Mouse (Mus musculus) layer of hippocampus, postnatal 25 days (tissue): Measurements from ENCODE around the gene Zfp114. TPM values are rescaled to one million over a fixed set of nuclear protein-coding genes. Genes with fewer than 3 reads are reported as not detected.

ENCODE experiments used
- total RNA-seq, 2 experiments: library from RNA; stranded (reverse); gene quantifications; 2 replicates each; pipeline ENCODE4 v1.2.3; 2021

The Zfp114 gene
- total RNA-seq, 2 experiments from 2014 or later: 3.6 to 3.9 TPM

Other genes starting within 250 kb of the Zfp114 start
- gene Vmn1r179, start 248.1 kb upstream of the Zfp114 start, total RNA-seq: not detected
- gene Vmn1r180, start 224.4 kb upstream of the Zfp114 start, total RNA-seq: not detected
- not detected for gene Vmn1r181, start 200.4 kb upstream of the Zfp114 start, total RNA-seq
- gene V1rd19, start 173.4 kb upstream of the Zfp114 start, total RNA-seq: not detected
- not detected for gene Vmn1r183, start 121.8 kb upstream of the Zfp114 start, total RNA-seq
- 10 to 100 TPM; 37.5 to 37.8 TPM for gene Zfp180, start 93.1 kb upstream of the Zfp114 start, total RNA-seq
- 10 to 100 TPM in 1 of 2 experiments, 1 to 10 TPM in 1; 7.9 to 11.1 TPM for gene Zfp112, start 62.7 kb upstream of the Zfp114 start, total RNA-seq
- gene Zfp235, start 40.9 kb upstream of the Zfp114 start, total RNA-seq: 10 to 100 TPM; 19.7 to 23.1 TPM
- gene Zfp111, start 36.4 kb downstream of the Zfp114 start, total RNA-seq: 10 to 100 TPM in 1 of 2 experiments, 1 to 10 TPM in 1; 8.8 to 11.3 TPM
- gene Zfp109, start 62.5 kb downstream of the Zfp114 start, total RNA-seq: 1 to 10 TPM; 8.5 to 9.0 TPM
- 1 to 10 TPM; 7.7 to 8.1 TPM for gene Zfp108, start 79.7 kb downstream of the Zfp114 start, total RNA-seq
- 10 to 100 TPM; 12.5 to 13.2 TPM for gene Zfp93, start 95.4 kb downstream of the Zfp114 start, total RNA-seq
- 10 to 100 TPM; 24.1 to 27.5 TPM for gene Zfp61, start 126.2 kb downstream of the Zfp114 start, total RNA-seq
- gene Zfp94, start 141.6 kb downstream of the Zfp114 start, total RNA-seq: 10 to 100 TPM; 12.5 to 15.0 TPM
- not detected for gene Tescl, start 158.9 kb downstream of the Zfp114 start, total RNA-seq
- not detected for gene Lypd5, start 174.1 kb downstream of the Zfp114 start, total RNA-seq
- gene Kcnn4, start 195.2 kb downstream of the Zfp114 start, total RNA-seq: under 1 TPM; 0.27 to 0.47 TPM
- 10 to 100 TPM; 32.9 to 37.9 TPM for gene Smg9, start 224.6 kb downstream of the Zfp114 start, total RNA-seq